Mouse (Mus musculus) lung, postnatal 10 days (tissue): ENCODE data around the gene 1810009J06Rik.
"Not testable (repeated sequence)": the region's sequence is repeated elsewhere in the genome, so short reads cannot be mapped to it uniquely, and the experiment has no call there.

Experiments
- DNase-seq: peaks from one replicate; pipeline ENCODE4 v3.0.0; 2021

The 1810009J06Rik gene

GRCm38 (mm10) chr6:40964454-40964853 lies at the start of gene 1810009J06Rik:
TSS of gene 1810009J06Rik (plus strand) at chr6:40964754.
- not testable (repeated sequence) for DNase-seq

GRCm38 (mm10) chr6:40919954-40920353 lies 44.6 kb upstream of the 1810009J06Rik start:
- no peak for DNase-seq

GRCm38 (mm10) chr6:40940457-40940856 lies 24.1 kb upstream of the 1810009J06Rik start, which contains the start of gene 1700074P13Rik:
TSS of gene 1700074P13Rik (minus strand) at chr6:40940557.
- DNase-seq, result no peak

- DNase-seq, result no peak
These were observed 12.8 kb upstream of the 1810009J06Rik start, which contains the start of gene Gm4744 for GRCm38 (mm10) chr6:40951770-40952169. TSS of gene Gm4744 (minus strand) at chr6:40951870.

- DNase-seq, result no peak
These were observed 10.8 kb upstream of the 1810009J06Rik start for GRCm38 (mm10) chr6:40953716-40954115.

- not testable (repeated sequence) for DNase-seq
These were observed 34.8 kb downstream of the 1810009J06Rik start, which contains the start of gene Gm2663 for GRCm38 (mm10) chr6:40999379-40999778. TSS of gene Gm2663 (minus strand) at chr6:40999479.

- no peak for DNase-seq
These were observed 50.5 kb downstream of the 1810009J06Rik start for GRCm38 (mm10) chr6:41015065-41015464.
